Mouse (Mus musculus): Measurements from ENCODE around the gene Plxnc1.
A peak's percentile ranks its signal among the peaks of the same experiment; 100 is the strongest.

Gene Plxnc1

GRCm38 (mm10) chr10:94823971-94824760 is 120.5 kb downstream of the Plxnc1 start:
- DNase-seq (ENCODE audit: low read depth, low spot score): peak; percentile 30

GRCm38 (mm10) chr10:94818781-94819665 is 125.6 kb downstream of the Plxnc1 start:
- DNase-seq (ENCODE audit: low read depth, low spot score): peak; percentile 46

- no peak for DNase-seq (ENCODE audit: low read depth, low spot score)
These were observed 126.5 kb downstream of the Plxnc1 start for GRCm38 (mm10) chr10:94818127-94818526.

GRCm38 (mm10) chr10:94811907-94812851 is 132.5 kb downstream of the Plxnc1 start:
- no peak for DNase-seq (ENCODE audit: low read depth, low spot score)

GRCm38 (mm10) chr10:94809946-94810472 is 134.6 kb downstream of the Plxnc1 start:
- no peak for DNase-seq (ENCODE audit: low read depth, low spot score)

GRCm38 (mm10) chr10:94808275-94808674 is 136.4 kb downstream of the Plxnc1 start:
- peak; percentile 24 for DNase-seq (ENCODE audit: low read depth, low spot score)

- no peak for DNase-seq (ENCODE audit: low read depth, low spot score)
These were observed 137.3 kb downstream of the Plxnc1 start for GRCm38 (mm10) chr10:94807323-94807722.

- DNase-seq (ENCODE audit: low read depth, low spot score): no peak
These were observed 139.8 kb downstream of the Plxnc1 start for GRCm38 (mm10) chr10:94804909-94805220.

GRCm38 (mm10) chr10:94804029-94804908 is 140.4 kb downstream of the Plxnc1 start:
- no peak for DNase-seq (ENCODE audit: low read depth, low spot score)

GRCm38 (mm10) chr10:94800677-94801354 is 143.8 kb downstream of the Plxnc1 start:
- DNase-seq (ENCODE audit: low read depth, low spot score): no peak

- no peak for DNase-seq (ENCODE audit: low read depth, low spot score)
These were observed 145.0 kb downstream of the Plxnc1 start for GRCm38 (mm10) chr10:94799485-94800239.

- no peak for DNase-seq (ENCODE audit: low read depth, low spot score)
These were observed 146.5 kb downstream of the Plxnc1 start for GRCm38 (mm10) chr10:94798128-94798527.

- no peak for DNase-seq (ENCODE audit: low read depth, low spot score)
These were observed 149.9 kb downstream of the Plxnc1 start for GRCm38 (mm10) chr10:94794666-94795244.

- no peak for DNase-seq (ENCODE audit: low read depth, low spot score)
These were observed 150.7 kb downstream of the Plxnc1 start for GRCm38 (mm10) chr10:94793914-94794313.

- DNase-seq (ENCODE audit: low read depth, low spot score): no peak
These were observed 155.4 kb downstream of the Plxnc1 start for GRCm38 (mm10) chr10:94789205-94789604.

GRCm38 (mm10) chr10:94780618-94781262 is 163.9 kb downstream of the Plxnc1 start:
- no peak for DNase-seq (ENCODE audit: low read depth, low spot score)

- no peak for DNase-seq (ENCODE audit: low read depth, low spot score)
These were observed 165.3 kb downstream of the Plxnc1 start for GRCm38 (mm10) chr10:94779319-94779718.

GRCm38 (mm10) chr10:94777576-94777975 is 167.1 kb downstream of the Plxnc1 start:
- no peak for DNase-seq (ENCODE audit: low read depth, low spot score)
